Mouse (Mus musculus) hindbrain, embryonic 12.5 days (tissue): ENCODE data around the gene Lurap1l. TPM values are rescaled to one million over a fixed set of nuclear protein-coding genes. Genes with fewer than 3 reads are reported as not detected.
"Not testable (repeated sequence)": the region's sequence is repeated elsewhere in the genome, so short reads cannot be mapped to it uniquely, and the experiment has no call there.

ENCODE experiments used
- ATAC-seq: fragments of 200-750 bp; cut with Nextera tagmentation; 2 replicates; pipeline ENCODE4 v1.8.0; 2017; ENCODE audit warnings: moderate TSS enrichment; ENCODE audit not compliant: low FRiP score
- H3K27ac ChIP-seq: fragments of 300-500 bp; sonication (generic); 2 replicates; pipeline ENCODE4 v1.5.1; 2016; ENCODE audit warnings: mild to moderate bottlenecking
- H3K27me3 ChIP-seq: fragments of 300-500 bp; sonication (generic); 2 replicates; pipeline ENCODE4 v1.6.1; 2016; ENCODE audit warnings: mild to moderate bottlenecking
- H3K36me3 ChIP-seq: fragments of 300-500 bp; sonication (generic); 2 replicates; pipeline ENCODE4 v1.6.1; 2016; ENCODE audit warnings: mild to moderate bottlenecking
- H3K4me1 ChIP-seq: fragments of 300-500 bp; sonication (generic); 2 replicates; pipeline ENCODE4 v1.6.1; 2016
- H3K4me2 ChIP-seq: fragments of 300-500 bp; sonication (generic); replicated peaks from 2 replicates; pipeline ENCODE4 v1.6.1; 2016; ENCODE audit warnings: mild to moderate bottlenecking
- H3K4me3 ChIP-seq: fragments of 300-500 bp; sonication (generic); 2 replicates; pipeline ENCODE4 v1.5.1; 2016; ENCODE audit warnings: mild to moderate bottlenecking
- H3K9ac ChIP-seq: fragments of 300-500 bp; sonication (generic); 2 replicates; pipeline ENCODE4 v1.6.1; 2016; ENCODE audit warnings: mild to moderate bottlenecking, moderate library complexity
- H3K9me3 ChIP-seq: fragments of 300-500 bp; sonication (generic); replicated peaks from 2 replicates; pipeline ENCODE4 v1.6.1; 2016; ENCODE audit warnings: mild to moderate bottlenecking
- WGBS: fragments of 180-500 bp; shearing (Covaris S2); methylation state at CpG from one replicate; pipeline ENCODE4 v1.1.7; 2016; 5-methylcytosine and 5-hydroxymethylcytosine counted together
- polyA plus RNA-seq: library from polyadenylated mRNA; unstranded; fragments of >200 nt; fragmentation: Nextera tagmentation; extraction: Ambion mirVana; gene quantifications from 2 replicates; pipeline ENCODE4 v1.2.1, GENCODE M21; 2016

Lurap1l gene
- polyA plus RNA-seq, 1 experiment from 2014 or later: 6.9 TPM

DNA sequence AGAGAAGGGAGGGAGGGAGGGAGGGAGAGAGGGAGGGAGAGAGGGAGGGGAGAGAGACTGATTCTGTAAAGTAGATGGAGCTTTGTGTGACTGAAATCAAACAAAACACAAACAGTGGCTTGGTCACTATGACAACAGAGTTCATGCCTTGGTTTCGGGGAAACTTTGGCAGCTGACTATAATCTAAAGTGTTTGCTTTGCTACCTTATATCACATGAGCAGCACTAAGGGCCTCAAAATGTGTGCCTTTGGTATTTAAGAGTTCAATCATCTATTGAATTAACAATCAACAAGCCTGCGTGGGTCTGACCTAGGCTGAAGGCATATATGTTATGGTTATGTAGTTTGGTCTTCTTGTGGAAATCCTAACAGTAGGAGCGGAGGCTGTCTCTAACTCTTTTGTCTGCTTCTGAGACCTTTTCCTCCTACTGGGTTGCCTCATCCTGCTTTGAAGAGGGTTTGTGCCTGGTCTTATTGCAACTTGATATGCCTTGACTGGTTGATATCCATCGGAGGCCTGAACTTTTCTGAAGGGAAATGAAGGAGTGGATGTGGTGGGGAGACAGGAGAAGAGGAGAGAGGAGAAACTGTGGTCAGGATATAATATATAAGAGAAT, 15.1 kb upstream of the Lurap1l start:
- Histone ChIP-seq H3K4me3 (no peak overlapping the region), H3K27ac (no peak overlapping the region), H3K27me3 (no peaks in the 10 kb centered on the region), H3K4me1 (no peaks in the 10 kb centered on the region), H3K9me3 (no peaks in the 10 kb centered on the region), H3K9ac (no peak overlapping the region), H3K36me3 (no peaks in the 10 kb centered on the region), H3K4me2 (no peak overlapping the region)
- ATAC-seq: no peak
- 61% methylated on average over 4 of the region's 4 CpGs for WGBS

DNA sequence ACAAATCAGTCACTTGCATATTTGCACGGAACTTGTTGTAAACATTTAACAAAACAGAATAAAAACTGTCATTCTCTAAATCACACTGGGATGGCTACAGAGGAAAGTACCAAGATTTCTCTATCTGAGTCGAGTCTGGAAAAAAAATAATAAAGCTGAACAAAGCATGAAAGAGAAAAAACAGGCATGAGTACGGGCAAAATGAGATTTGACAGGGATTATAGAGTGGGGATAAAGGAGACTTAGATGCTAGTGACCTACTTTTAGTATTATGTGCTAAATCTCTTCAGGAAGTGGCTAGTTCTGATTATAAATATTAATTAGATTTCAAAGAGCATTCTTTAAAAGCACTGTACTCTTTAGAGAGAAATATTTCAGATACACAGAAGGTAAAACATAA, 3.7 kb upstream of the Lurap1l start:
- Histone ChIP-seq H3K27ac (no peak overlapping the region), H3K27me3 (no peaks in the 10 kb centered on the region), H3K4me1 (no peaks in the 10 kb centered on the region), H3K36me3 (no peaks in the 10 kb centered on the region), H3K9ac (no peak overlapping the region), H3K4me2 (no peak overlapping the region), H3K4me3 (no peak overlapping the region), H3K9me3 (no peaks in the 10 kb centered on the region)
- 78% methylated on average over 3 of the region's 3 CpGs for WGBS
- no peak for ATAC-seq

DNA sequence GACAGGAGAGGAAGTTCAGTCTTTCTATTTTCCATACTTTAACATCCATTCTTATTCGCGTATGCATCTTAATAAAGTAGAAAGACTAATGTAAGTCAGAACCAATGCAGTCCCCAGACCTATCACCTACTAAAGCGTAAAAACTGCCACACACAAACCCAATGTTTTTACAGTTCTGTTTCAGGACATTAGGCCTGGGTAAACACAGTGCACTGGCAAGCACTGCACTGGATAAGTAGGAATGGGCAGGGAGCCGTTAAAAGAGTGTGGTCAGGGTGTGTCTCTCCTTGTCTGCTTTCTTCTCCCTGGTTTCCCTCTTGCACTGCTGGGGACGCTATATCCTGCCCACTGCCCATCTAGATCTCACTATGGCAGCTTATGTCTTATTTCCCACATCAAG, 2.5 kb upstream of the Lurap1l start:
- 78% methylated on average over 5 of the region's 5 CpGs for WGBS

DNA sequence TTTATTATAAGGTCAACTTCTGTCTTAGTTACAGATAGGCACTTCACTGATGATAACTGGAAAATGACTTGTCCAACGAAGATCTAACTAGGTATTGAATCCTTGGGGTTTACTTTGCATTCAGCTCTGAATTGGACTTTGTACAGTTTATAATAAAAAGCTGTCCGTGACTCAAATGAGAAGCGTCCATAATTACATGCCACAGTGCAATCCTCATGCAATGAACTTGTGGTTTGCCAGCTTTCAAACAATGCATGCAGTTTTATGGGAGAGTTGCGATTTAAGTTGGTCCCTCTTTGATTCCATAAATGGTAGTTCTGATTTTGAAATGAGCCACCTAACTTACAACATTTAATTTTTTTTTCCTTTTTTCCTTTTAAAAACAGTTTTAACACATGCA, 1.5 kb upstream of the Lurap1l start:
- Histone ChIP-seq H3K9me3 (no peaks in the 10 kb centered on the region), H3K27me3 (no peaks in the 10 kb centered on the region), H3K4me3 (no peak overlapping the region), H3K9ac (no peak overlapping the region), H3K36me3 (no peaks in the 10 kb centered on the region), H3K4me1 (peaks cover 4% of the 10 kb centered on the region; the same call in 1 of the 2 replicates), H3K27ac (no peak overlapping the region), H3K4me2 (no peak overlapping the region)
- WGBS: 90% methylated on average over 4 of the region's 4 CpGs
- no peak for ATAC-seq

More for the DNA sequence above, 2.5 kb upstream of the Lurap1l start:
- ATAC-seq: no peak
- Histone ChIP-seq H3K27me3 (no peaks in the 10 kb centered on the region), H3K36me3 (no peaks in the 10 kb centered on the region), H3K4me3 (no peak overlapping the region), H3K4me1 (peaks cover 4% of the 10 kb centered on the region; the same call in 1 of the 2 replicates), H3K9me3 (no peaks in the 10 kb centered on the region), H3K4me2 (no peak overlapping the region), H3K9ac (no peak overlapping the region), H3K27ac (no peak overlapping the region)

DNA sequence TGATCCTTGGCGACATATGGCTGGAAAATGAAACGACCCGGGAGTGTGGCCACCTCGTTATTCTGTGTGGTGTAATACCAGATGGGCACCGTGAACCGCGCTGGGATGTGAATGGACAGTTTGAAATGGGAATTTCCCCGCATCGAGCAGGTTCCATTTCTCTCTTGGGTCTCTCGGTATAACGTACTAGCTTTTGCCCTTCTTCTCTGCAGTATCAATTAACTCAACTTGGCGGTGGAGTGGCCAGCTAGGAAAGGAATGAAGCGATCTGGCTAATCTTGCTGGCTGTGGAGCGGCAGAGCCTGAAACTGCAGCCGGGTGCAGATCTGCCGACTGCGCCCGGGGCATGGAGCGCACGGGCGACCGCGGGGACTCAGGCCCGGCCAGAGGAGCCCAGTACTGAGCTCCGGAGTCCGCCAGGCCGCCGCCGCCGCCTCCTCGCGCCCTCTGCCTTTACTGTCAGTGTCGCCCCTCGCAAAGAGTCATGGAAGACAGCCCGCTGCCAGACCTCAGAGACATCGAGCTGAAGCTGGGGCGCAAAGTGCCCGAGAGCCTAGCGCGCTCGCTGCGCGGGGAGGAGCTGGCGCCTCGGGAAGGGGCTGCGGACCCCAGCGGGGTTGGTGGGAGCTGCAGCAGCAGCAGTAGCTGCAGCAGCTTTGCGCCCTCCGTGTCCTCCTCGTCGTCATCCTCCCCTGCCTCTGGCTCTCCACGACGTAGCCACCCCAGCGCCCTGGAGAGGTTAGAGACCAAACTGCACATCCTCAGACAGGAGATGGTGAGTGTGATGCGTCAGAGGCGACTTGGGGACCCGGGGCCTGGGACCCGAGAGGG, 640 bp downstream of the Lurap1l start:
- no peaks in the 10 kb centered on the region for H3K9me3 ChIP-seq
- peak overlapping the region; percentile 73 for H3K9ac ChIP-seq
- H3K36me3 ChIP-seq: no peaks in the 10 kb centered on the region
- peak overlapping the region; percentile 79 for H3K4me2 ChIP-seq
- H3K27me3 ChIP-seq: no peaks in the 10 kb centered on the region
- H3K4me3 ChIP-seq: peak overlapping the region; percentile 72
- WGBS: under 1% methylated on average over 58 of the region's 58 CpGs
- peak overlapping the region; percentile 94 for H3K27ac ChIP-seq
- peaks cover 4% of the 10 kb centered on the region; the same call in 1 of the 2 replicates for H3K4me1 ChIP-seq
- ATAC-seq: peak; percentile 89

DNA sequence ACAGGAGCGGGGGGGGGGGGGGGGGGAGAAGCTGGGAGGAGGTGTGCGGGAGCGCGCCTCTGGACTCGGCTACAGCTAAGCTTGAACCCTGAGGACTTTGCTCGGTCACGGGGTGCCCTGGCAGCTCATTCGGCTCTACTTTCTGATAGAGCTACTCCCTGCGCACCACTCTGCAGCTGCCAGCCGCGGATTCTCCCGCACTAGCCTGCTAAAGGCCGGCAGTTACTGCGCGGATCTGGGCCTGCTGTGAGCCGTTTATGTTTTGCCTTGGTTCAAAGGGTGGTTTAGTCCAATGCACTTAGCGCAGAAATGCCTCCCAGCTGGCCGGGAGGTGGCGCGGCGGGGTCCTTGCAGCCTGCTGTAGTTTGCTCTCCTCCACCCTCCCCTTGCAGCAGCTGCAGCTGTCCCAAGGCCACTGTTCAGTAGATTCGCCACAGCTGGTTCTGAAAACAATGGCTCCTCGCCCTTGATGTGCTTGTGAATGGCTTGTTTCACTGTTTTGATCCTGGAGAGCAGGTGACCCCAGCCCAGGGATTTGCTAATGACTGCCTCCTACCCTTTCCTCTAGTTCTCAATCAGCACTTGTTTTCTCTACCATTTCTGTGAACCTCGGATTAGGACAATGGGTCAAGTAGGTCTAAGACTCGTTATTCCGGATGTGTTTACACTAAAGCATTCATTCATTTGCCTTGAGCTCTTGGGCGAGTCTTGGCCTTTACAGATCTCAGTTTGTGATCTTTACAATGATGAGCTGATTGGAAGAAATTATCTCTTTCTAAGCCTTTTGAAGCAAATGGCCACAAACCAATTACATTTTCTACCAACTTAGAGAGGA, 1.5 kb downstream of the Lurap1l start:
- WGBS: under 1% methylated on average over 26 of the region's 27 CpGs
- Histone ChIP-seq H3K9me3 (no peaks in the 10 kb centered on the region), H3K4me3 (peak overlapping the region; percentile 72), H3K9ac (peak overlapping the region; percentile 73), H3K4me2 (peak overlapping the region; percentile 79), H3K4me1 (peaks cover 4% of the 10 kb centered on the region; the same call in 1 of the 2 replicates), H3K27ac (peak overlapping the region; percentile 94), H3K36me3 (no peaks in the 10 kb centered on the region), H3K27me3 (no peaks in the 10 kb centered on the region)
- peak; percentile 95 for ATAC-seq

DNA sequence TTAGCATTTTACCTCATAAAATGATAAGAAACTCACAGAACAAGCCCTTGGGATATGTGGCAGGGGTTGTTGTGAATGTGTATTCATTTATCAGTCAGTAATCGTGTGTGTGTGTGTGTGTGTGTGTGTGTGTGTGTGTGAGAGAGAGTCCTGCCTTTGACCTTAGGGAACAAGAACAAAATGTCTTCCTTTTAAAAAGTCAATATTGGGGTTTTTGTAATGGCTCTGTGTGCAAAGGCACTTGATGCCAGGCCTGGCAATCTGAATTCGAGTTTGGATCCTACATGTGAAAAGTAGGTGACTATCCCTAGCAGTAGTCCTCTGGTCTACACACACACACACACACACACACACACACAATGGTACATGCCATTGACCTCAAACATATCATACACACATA, 4.8 kb downstream of the Lurap1l start:
- no peak for ATAC-seq
- peaks cover 4% of the 10 kb centered on the region; the same call in 1 of the 2 replicates for H3K4me1 ChIP-seq
- no peak overlapping the region for H3K4me3 ChIP-seq
- no peak overlapping the region for H3K9ac ChIP-seq
- H3K27ac ChIP-seq: no peak overlapping the region
- H3K4me2 ChIP-seq: no peak overlapping the region
- H3K36me3 ChIP-seq: no peaks in the 10 kb centered on the region
- H3K9me3 ChIP-seq: no peaks in the 10 kb centered on the region
- WGBS: 69% methylated on average over 2 of the region's 2 CpGs
- no peaks in the 10 kb centered on the region for H3K27me3 ChIP-seq

DNA sequence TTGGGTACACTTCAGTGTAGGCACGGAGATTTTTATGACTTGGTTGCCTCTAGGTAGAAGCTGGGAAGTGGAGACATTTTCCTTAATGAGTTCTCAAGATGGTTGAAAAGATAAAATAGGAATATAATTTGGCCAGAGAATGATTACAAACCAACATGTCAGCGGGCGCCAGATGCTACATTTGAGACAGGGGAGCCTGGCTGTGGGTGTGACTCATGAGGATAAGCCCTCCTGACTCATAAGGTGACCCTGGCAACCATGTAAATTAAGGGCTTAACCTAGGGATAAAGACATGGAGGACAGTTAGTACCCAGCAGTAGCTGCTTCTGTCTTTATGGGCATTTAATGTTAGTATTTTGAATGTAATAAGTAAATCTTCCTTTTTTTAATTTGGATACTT, 6.2 kb downstream of the Lurap1l start:
- 74% methylated on average over 3 of the region's 3 CpGs for WGBS
- Histone ChIP-seq H3K9me3 (no peaks in the 10 kb centered on the region), H3K27me3 (no peaks in the 10 kb centered on the region), H3K4me1 (peaks cover 4% of the 10 kb centered on the region; the same call in 1 of the 2 replicates), H3K4me3 (no peak overlapping the region), H3K36me3 (no peaks in the 10 kb centered on the region), H3K4me2 (no peak overlapping the region), H3K27ac (no peak overlapping the region), H3K9ac (no peak overlapping the region)
- ATAC-seq: no peak

DNA sequence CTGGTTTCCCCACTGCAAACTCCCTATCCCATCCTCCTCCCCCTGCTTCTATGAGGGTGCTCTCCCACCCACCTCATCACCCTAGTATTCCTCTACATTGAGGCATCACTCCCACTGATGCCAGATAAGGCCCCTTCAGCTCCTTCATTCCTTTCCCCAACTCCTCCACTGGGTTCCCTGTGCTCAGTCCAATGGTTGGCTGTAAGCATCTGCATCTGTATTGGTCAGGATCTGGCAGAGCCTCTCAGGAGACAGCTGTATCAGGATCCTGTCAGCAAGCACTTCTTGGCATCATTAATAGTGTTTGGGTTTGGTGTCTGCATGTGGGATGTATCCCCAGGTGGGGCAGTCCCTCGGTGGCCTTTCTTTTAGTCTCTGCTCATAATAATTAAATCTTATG, 6.7 kb downstream of the Lurap1l start:
- H3K27ac ChIP-seq, H3K27me3 ChIP-seq, H3K4me2 ChIP-seq, H3K36me3 ChIP-seq, H3K4me3 ChIP-seq, H3K9ac ChIP-seq, H3K4me1 ChIP-seq, ATAC-seq, H3K9me3 ChIP-seq: not testable (repeated sequence)
- WGBS: 79% methylated on average over 1 of the region's 1 CpGs

DNA sequence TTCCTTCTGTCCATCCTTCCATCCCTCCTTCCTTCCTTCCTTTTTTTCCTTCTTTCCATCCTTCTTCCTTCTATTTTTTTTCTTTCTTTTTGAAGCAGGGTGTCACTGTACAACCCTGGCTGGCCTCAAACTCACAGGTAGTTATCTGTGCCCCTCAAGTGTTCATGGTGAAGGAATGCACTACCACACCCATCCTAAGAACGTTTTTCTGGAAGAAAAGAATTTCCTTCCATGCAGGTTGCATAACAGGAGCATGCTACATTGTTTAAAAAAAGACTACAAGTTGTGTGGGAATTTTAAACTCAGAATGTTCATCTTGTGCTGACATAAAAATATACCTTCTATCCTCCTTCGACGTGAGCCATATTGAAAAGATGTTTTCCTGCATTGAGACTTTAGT, 7.4 kb downstream of the Lurap1l start:
- no peak overlapping the region for H3K27ac ChIP-seq
- no peaks in the 10 kb centered on the region for H3K36me3 ChIP-seq
- no peaks in the 10 kb centered on the region for H3K27me3 ChIP-seq
- H3K4me1 ChIP-seq: no peaks in the 10 kb centered on the region
- H3K9ac ChIP-seq: no peak overlapping the region
- ATAC-seq: no peak
- WGBS: 81% methylated on average over 3 of the region's 3 CpGs
- H3K4me2 ChIP-seq: no peak overlapping the region
- no peak overlapping the region for H3K4me3 ChIP-seq
- H3K9me3 ChIP-seq: no peaks in the 10 kb centered on the region

DNA sequence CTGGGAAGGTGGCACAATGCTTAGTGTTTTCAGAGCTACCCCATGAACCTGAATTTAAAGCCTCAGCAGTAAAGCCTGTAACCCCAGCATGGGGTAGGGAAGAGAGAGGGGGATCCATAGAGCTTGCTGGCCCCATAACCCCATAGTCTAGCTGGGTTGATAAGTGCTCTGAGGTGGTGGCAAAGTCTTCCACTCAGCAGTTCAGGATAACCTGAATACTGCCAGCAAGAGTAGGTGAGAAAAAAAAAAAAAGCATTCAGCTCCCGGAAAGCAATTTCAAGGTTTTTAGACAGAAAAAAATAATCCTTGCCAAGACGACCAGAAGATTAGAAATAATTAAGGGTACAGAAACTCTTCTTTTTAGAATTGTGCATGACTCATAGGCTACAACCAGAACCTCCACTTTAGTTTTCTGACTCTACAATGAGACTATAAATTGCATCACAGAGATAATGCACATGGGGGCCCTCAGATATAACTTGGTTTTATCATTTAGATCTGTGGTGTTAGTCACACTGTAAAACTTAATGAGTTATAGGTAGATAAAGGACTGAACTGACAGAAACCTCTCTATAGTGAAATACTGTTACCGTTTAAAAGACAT, 8.2 kb downstream of the Lurap1l start:
- Histone ChIP-seq H3K9me3 (no peaks in the 10 kb centered on the region), H3K36me3 (no peaks in the 10 kb centered on the region), H3K4me3 (no peak overlapping the region), H3K27ac (no peak overlapping the region), H3K9ac (no peak overlapping the region), H3K27me3 (no peaks in the 10 kb centered on the region), H3K4me1 (no peaks in the 10 kb centered on the region), H3K4me2 (no peak overlapping the region)
- WGBS: 77% methylated on average over 3 of the region's 3 CpGs
- ATAC-seq: no peak
